Mouse (Mus musculus): ENCODE measurements around the gene Tepsin. TPM values are rescaled to one million over a fixed set of nuclear protein-coding genes. Genes with fewer than 3 reads are reported as not detected.

Tepsin gene
- 16.1 and 46.5 TPM in 2 replicates for polyA plus RNA-seq (2012; ENCODE audit: insufficient read depth, low replicate concordance)

- H3K4me1 ChIP-seq = peaks cover 53% of the 10 kb centered on the region
- no peaks in the 10 kb centered on the region for H3K27me3 ChIP-seq (replicated peaks)
- peak within 1 kb of the TSS; percentile 100 for H3K4me3 ChIP-seq (replicated peaks)
- TF ChIP-seq FLI1 (IDR thresholded peaks at IDR 0.05; ENCODE audit: low read length) (no peak; the same call in 1 of the 2 replicates), GATA1 (IDR thresholded peaks at IDR 0.05; ENCODE audit: borderline replicate concordance, low read length) (no peak)
- peaks cover 52% of the 10 kb centered on the region for H3K36me3 ChIP-seq (replicated peaks; ENCODE audit: low read length)
- no peaks in the 10 kb centered on the region for H3K9me3 ChIP-seq
Observed at GRCm38 (mm10) chr11:120098588-120099511, at the start of gene Tepsin, which contains the start of gene Ndufaf8. Gene Tepsin (minus strand): TSS chr11:120098731. Gene Ndufaf8 (plus strand): TSS chr11:120098928.

- H3K27me3 ChIP-seq (replicated peaks) = no peaks in the 10 kb centered on the region
- no peaks in the 10 kb centered on the region for H3K9me3 ChIP-seq
- H3K4me3 ChIP-seq (replicated peaks) = peak overlapping the region; percentile 73
- H3K4me1 ChIP-seq = peaks cover 100% of the 10 kb centered on the region
- no peak for TF ChIP-seq GATA1 (IDR thresholded peaks at IDR 0.05; ENCODE audit: borderline replicate concordance, low read length)
- no peak for TF ChIP-seq FLI1 (IDR thresholded peaks at IDR 0.05; ENCODE audit: low read length)
- H3K36me3 ChIP-seq (replicated peaks; ENCODE audit: low read length) = peaks cover 76% of the 10 kb centered on the region
Observed at GRCm38 (mm10) chr11:120143708-120144497, 45.4 kb upstream of the Tepsin start.

- TF ChIP-seq GATA1 (IDR thresholded peaks at IDR 0.05; ENCODE audit: borderline replicate concordance, low read length) (peak; percentile 88; the same call in 2 of the 3 replicates), FLI1 (IDR thresholded peaks at IDR 0.05; ENCODE audit: low read length) (peak; percentile 92)
- peaks cover 80% of the 10 kb centered on the region for H3K36me3 ChIP-seq (replicated peaks; ENCODE audit: low read length)
- H3K4me1 ChIP-seq = peaks cover 100% of the 10 kb centered on the region
- peak overlapping the region; percentile 86 for H3K4me3 ChIP-seq (replicated peaks)
- H3K27me3 ChIP-seq (replicated peaks) = no peaks in the 10 kb centered on the region
- no peaks in the 10 kb centered on the region for H3K9me3 ChIP-seq
Observed at GRCm38 (mm10) chr11:120142601-120143051, 44.1 kb upstream of the Tepsin start.

GRCm38 (mm10) chr11:120140255-120140654 is 41.7 kb upstream of the Tepsin start:
- Histone ChIP-seq H3K27me3 (replicated peaks) (no peaks in the 10 kb centered on the region), H3K4me3 (replicated peaks) (peak overlapping the region; percentile 2), H3K36me3 (replicated peaks; ENCODE audit: low read length) (peaks cover 80% of the 10 kb centered on the region), H3K4me1 (peaks cover 100% of the 10 kb centered on the region), H3K9me3 (no peaks in the 10 kb centered on the region)
- TF ChIP-seq FLI1 (IDR thresholded peaks at IDR 0.05; ENCODE audit: low read length) = no peak
- no peak for TF ChIP-seq GATA1 (IDR thresholded peaks at IDR 0.05; ENCODE audit: borderline replicate concordance, low read length)

GRCm38 (mm10) chr11:120139309-120139731 is 40.8 kb upstream of the Tepsin start:
- H3K36me3 ChIP-seq (replicated peaks; ENCODE audit: low read length) = peaks cover 80% of the 10 kb centered on the region
- TF ChIP-seq GATA1 (IDR thresholded peaks at IDR 0.05; ENCODE audit: borderline replicate concordance, low read length) = no peak

GRCm38 (mm10) chr11:120137625-120138004 is 39.1 kb upstream of the Tepsin start:
- no peaks in the 10 kb centered on the region for H3K27me3 ChIP-seq (replicated peaks)
- H3K4me3 ChIP-seq (replicated peaks) = peak overlapping the region; percentile 64
- TF ChIP-seq FLI1 (IDR thresholded peaks at IDR 0.05; ENCODE audit: low read length) (no peak), GATA1 (IDR thresholded peaks at IDR 0.05; ENCODE audit: borderline replicate concordance, low read length) (no peak)
- H3K4me1 ChIP-seq = peaks cover 98% of the 10 kb centered on the region
- H3K36me3 ChIP-seq (replicated peaks; ENCODE audit: low read length) = peaks cover 85% of the 10 kb centered on the region
- no peaks in the 10 kb centered on the region for H3K9me3 ChIP-seq

More at GRCm38 (mm10) chr11:120139309-120139731, 40.8 kb upstream of the Tepsin start:
- H3K9me3 ChIP-seq = no peaks in the 10 kb centered on the region
- no peaks in the 10 kb centered on the region for H3K27me3 ChIP-seq (replicated peaks)
- H3K4me3 ChIP-seq (replicated peaks) = peak overlapping the region; percentile 73
- H3K4me1 ChIP-seq = peaks cover 100% of the 10 kb centered on the region

GRCm38 (mm10) chr11:120136796-120137624 is 38.5 kb upstream of the Tepsin start:
- peak overlapping the region; percentile 79 for H3K4me3 ChIP-seq (replicated peaks)
- no peaks in the 10 kb centered on the region for H3K27me3 ChIP-seq (replicated peaks)
- H3K9me3 ChIP-seq = no peaks in the 10 kb centered on the region
- TF ChIP-seq GATA1 (IDR thresholded peaks at IDR 0.05; ENCODE audit: borderline replicate concordance, low read length) (no peak), FLI1 (IDR thresholded peaks at IDR 0.05; ENCODE audit: low read length) (no peak)
- peaks cover 91% of the 10 kb centered on the region for H3K36me3 ChIP-seq (replicated peaks; ENCODE audit: low read length)
- H3K4me1 ChIP-seq = peaks cover 98% of the 10 kb centered on the region

GRCm38 (mm10) chr11:120136195-120136594 is 37.7 kb upstream of the Tepsin start:
- peak overlapping the region; percentile 79 for H3K4me3 ChIP-seq (replicated peaks)
- peaks cover 96% of the 10 kb centered on the region for H3K36me3 ChIP-seq (replicated peaks; ENCODE audit: low read length)
- no peaks in the 10 kb centered on the region for H3K9me3 ChIP-seq
- no peak for TF ChIP-seq FLI1 (IDR thresholded peaks at IDR 0.05; ENCODE audit: low read length)
- no peak for TF ChIP-seq GATA1 (IDR thresholded peaks at IDR 0.05; ENCODE audit: borderline replicate concordance, low read length)
- no peaks in the 10 kb centered on the region for H3K27me3 ChIP-seq (replicated peaks)
- peaks cover 98% of the 10 kb centered on the region for H3K4me1 ChIP-seq
